In the genomic region with DNA sequence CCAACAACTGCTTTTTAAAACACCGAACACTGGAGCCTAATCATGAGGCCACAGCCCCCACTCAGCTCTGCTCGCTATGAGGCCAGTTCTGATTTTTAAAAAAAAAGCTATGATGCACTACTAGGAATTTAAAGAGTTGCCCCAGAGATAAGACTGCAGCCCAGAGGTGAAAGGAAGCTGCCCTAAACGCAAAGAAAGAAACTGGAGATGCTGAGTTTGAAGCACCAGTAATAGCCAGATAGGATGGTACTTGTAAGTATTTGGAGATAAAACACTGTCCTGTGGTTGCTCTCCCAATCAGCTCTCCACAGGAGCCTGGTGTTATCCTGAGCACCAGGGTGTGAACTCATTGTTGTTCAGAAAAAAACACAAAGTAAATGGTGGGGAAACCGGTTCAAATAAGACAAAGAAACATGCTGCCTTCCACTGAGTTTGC, we compare ENCODE assay signal across 8 mouse cellular contexts. TPM values are rescaled to one million over a fixed set of nuclear protein-coding genes. Genes with fewer than 3 reads are reported as not detected.
DNase-seq lines count a peak whose midpoint lies in the region; ATAC-seq and TF ChIP-seq lines count a peak whose summit lies in the region.
"Not testable (repeated sequence)": the region's sequence is repeated elsewhere in the genome, so short reads cannot be mapped to it uniquely, and the experiment has no call there.

No protein-coding gene starts in this region.

- not testable (repeated sequence) for TF ChIP-seq CTCF in G1E (IDR thresholded peaks at IDR 0.05; ENCODE audit: low read depth, low read length); liver, embryonic 14.5 days (IDR thresholded peaks at IDR 0.05; ENCODE audit: low read depth); liver, postnatal 0 days (IDR thresholded peaks at IDR 0.05; ENCODE audit: low read depth)

- ATAC-seq in G1E (ENCODE audit: extremely low read depth, insufficient number of reproducible peaks, low FRiP score, poor library complexity, severe bottlenecking) = peak; percentile 92
- peak; percentile 89 for ATAC-seq in common myeloid progenitor, adult 5-6 weeks (replicated peaks; ENCODE audit: low read depth, poor library complexity, severe bottlenecking)
- peak; percentile 96 for ATAC-seq in liver, embryonic 11.5 days (replicated peaks; ENCODE audit: low FRiP score)
- ATAC-seq in liver, embryonic 14.5 days (ENCODE audit: insufficient read depth) = peak; percentile 95
- peak; percentile 89 for ATAC-seq in liver, postnatal 0 days
- ATAC-seq in megakaryocyte, adult 5-6 weeks (ENCODE audit: poor library complexity, severe bottlenecking) = peak; percentile 38
- 0 out of 2 replicates have a peak, but pooled peaks have one; percentile 48 for ATAC-seq in stomach, embryonic 14.5 days (ENCODE audit: insufficient number of reproducible peaks, insufficient read depth, low FRiP score, low read depth)

- H3K4me3 ChIP-seq in G1E (ENCODE audit: low read depth, low read length); heart, embryonic 10.5 days; liver, embryonic 11.5 days (ENCODE audit: low read depth, low read length); liver, embryonic 14.5 days (ENCODE audit: insufficient read depth in 1 of 2, low read depth in 2 of 2, low read length in 2 of 2); liver, postnatal 0 days (ENCODE audit: low read depth, low read length); stomach, embryonic 14.5 days (ENCODE audit: low read depth, low read length): not testable (repeated sequence)

- H3K27me3 ChIP-seq in G1E (ENCODE audit: insufficient read depth, low read length); heart, embryonic 10.5 days (ENCODE audit: insufficient read depth, poor library complexity, severe bottlenecking); liver, embryonic 11.5 days (replicated peaks; ENCODE audit: control insufficient read depth, insufficient read depth, low read length); liver, embryonic 14.5 days (ENCODE audit: control insufficient read depth, insufficient read depth, low read length); liver, postnatal 0 days (ENCODE audit: insufficient read depth, low read length); stomach, embryonic 14.5 days (ENCODE audit: control insufficient read depth, insufficient read depth, low read length): not testable (repeated sequence)

- H3K9ac ChIP-seq in liver, embryonic 11.5 days (ENCODE audit: low read depth, low read length); liver, embryonic 14.5 days (replicated peaks); liver, postnatal 0 days (replicated peaks); stomach, embryonic 14.5 days (replicated peaks; ENCODE audit: low read depth, low read length): not testable (repeated sequence)

- not testable (repeated sequence) for DNase-seq in G1E (ENCODE audit: low spot score); liver, embryonic 11.5 days (ENCODE audit: low spot score); liver, postnatal 0 days
- DNase-seq in heart, embryonic 10.5 days (ENCODE audit: low spot score) = peak; percentile 78
- peak in 1 of 3 experiments; percentile 41 for DNase-seq in liver, embryonic 14.5 days (ENCODE audit: low read depth in 3 of 3, low spot score in 3 of 3)

- peak; percentile 78 for TF ChIP-seq EP300 in liver, embryonic 14.5 days (IDR thresholded peaks at IDR 0.05; ENCODE audit: low read depth)
- peak; percentile 88 for TF ChIP-seq EP300 in liver, postnatal 0 days (IDR thresholded peaks at IDR 0.05; ENCODE audit: low read depth)

- WGBS in heart, embryonic 10.5 days = 22% methylated on average over 4 of the region's 4 CpGs
- 23% methylated on average over 4 of the region's 4 CpGs for WGBS in liver, embryonic 11.5 days
- WGBS in liver, embryonic 14.5 days (ENCODE audit: insufficient replicate concordance) = 8% methylated on average over 4 of the region's 4 CpGs
- 33% methylated on average over 4 of the region's 4 CpGs for WGBS in liver, postnatal 0 days (ENCODE audit: insufficient replicate concordance)
- 48% methylated on average over 4 of the region's 4 CpGs for WGBS in stomach, embryonic 14.5 days

- H3K9me3 ChIP-seq in G1E (replicated peaks); heart, embryonic 10.5 days; liver, embryonic 11.5 days (ENCODE audit: control insufficient read depth, low read length); liver, embryonic 14.5 days (ENCODE audit: control insufficient read depth, low read length); liver, postnatal 0 days (ENCODE audit: low read length); stomach, embryonic 14.5 days (ENCODE audit: control insufficient read depth, low read depth, low read length): not testable (repeated sequence)

- peaks cover 67% of the 10 kb centered on the region for H3K4me1 ChIP-seq in G1E (ENCODE audit: insufficient read depth, low read depth, low read length)
- H3K4me1 ChIP-seq in heart, embryonic 10.5 days = peaks cover 11% of the 10 kb centered on the region
- peaks cover 23% of the 10 kb centered on the region for H3K4me1 ChIP-seq in liver, embryonic 11.5 days (replicated peaks; ENCODE audit: control insufficient read depth, insufficient read depth, low read length)
- H3K4me1 ChIP-seq in liver, embryonic 14.5 days (replicated peaks; ENCODE audit: control insufficient read depth in 2 of 2, insufficient read depth in 2 of 2, low read length in 1 of 2) = peaks cover 10 to 38% of the 10 kb centered on the region in 2 experiments; a peak in 3 of 4 replicates
- H3K4me1 ChIP-seq in liver, postnatal 0 days (ENCODE audit: insufficient read depth) = peaks cover 11% of the 10 kb centered on the region; the same call in 1 of the 2 replicates
- not testable (repeated sequence) for H3K4me1 ChIP-seq in stomach, embryonic 14.5 days (ENCODE audit: control insufficient read depth, insufficient read depth, low read length)

- peak overlapping the region; percentile 23; the same call in 1 of the 2 replicates for H3K4me2 ChIP-seq in liver, embryonic 11.5 days
- H3K4me2 ChIP-seq in liver, embryonic 14.5 days (ENCODE audit: low read depth) = peak overlapping the region; percentile 22; the same call in 1 of the 2 replicates
- H3K4me2 ChIP-seq in liver, postnatal 0 days (ENCODE audit: low read depth, low read length); stomach, embryonic 14.5 days (replicated peaks; ENCODE audit: low read depth, low read length): not testable (repeated sequence)

- H3K27ac ChIP-seq in heart, embryonic 10.5 days; liver, postnatal 0 days (ENCODE audit: low read depth); stomach, embryonic 14.5 days (ENCODE audit: low read length): not testable (repeated sequence)
- H3K27ac ChIP-seq in liver, embryonic 11.5 days (ENCODE audit: low read depth, low read length) = peak overlapping the region; percentile 40
- peak overlapping the region; percentile 57; the same call in 1 of the 2 replicates for H3K27ac ChIP-seq in liver, embryonic 14.5 days

- not testable (repeated sequence) for H3K36me3 ChIP-seq in G1E (replicated peaks); heart, embryonic 10.5 days; liver, embryonic 11.5 days (ENCODE audit: control insufficient read depth, insufficient read depth, low read length); liver, embryonic 14.5 days (replicated peaks; ENCODE audit: control insufficient read depth, insufficient read depth, low read depth); liver, postnatal 0 days (replicated peaks; ENCODE audit: insufficient read depth, low read length); stomach, embryonic 14.5 days (ENCODE audit: control insufficient read depth, insufficient read depth, low read length)

RNA-seq across cellular contexts. Expression of a gene that starts 6.5 kb away (rescaled TPM):
- total RNA-seq in G1E (2014; fragmentation: Nextera tagmentation) (110 and 119 TPM in 2 replicates), G1E (2017) (367 and 434 TPM in 2 replicates)
- 39.8 and 133 TPM in 2 replicates for polyA plus RNA-seq in G1E (2012)
- total RNA-seq in common myeloid progenitor, adult 5-6 weeks (2017) = 41.5 and 57.4 TPM in 2 replicates
- 30.5 and 35.8 TPM in 2 replicates for polyA plus RNA-seq in heart, embryonic 10.5 days (2016; fragmentation: Nextera tagmentation; extraction: Ambion mirVana)
- polyA plus RNA-seq in liver, embryonic 11.5 days (2014; fragmentation: Nextera tagmentation; extraction: Ambion mirVana) = 68.2 and 82.0 TPM in 2 replicates
- 43.5 and 44.8 TPM in 2 replicates for polyA plus RNA-seq in liver, embryonic 14.5 days (2012; rRNA removed)
- polyA plus RNA-seq in liver, embryonic 14.5 days (2014; fragmentation: Nextera tagmentation; extraction: Ambion mirVana) = 56.7 and 71.2 TPM in 2 replicates
- 129 and 135 TPM in 2 replicates for polyA plus RNA-seq in liver, postnatal 0 days (2015; fragmentation: Nextera tagmentation; extraction: Ambion mirVana)
- 22.8 and 26.8 TPM in 2 replicates for total RNA-seq in megakaryocyte, adult 5-6 weeks (2015)
- total RNA-seq in megakaryocyte, adult 5-6 weeks (2017) = 25.2 and 27.9 TPM in 2 replicates
- 86.2 and 89.6 TPM in 2 replicates for polyA plus RNA-seq in stomach, embryonic 14.5 days (2014; fragmentation: Nextera tagmentation; extraction: Ambion mirVana)

RNA-seq across cellular contexts. Expression of a gene that starts 27.6 kb away (rescaled TPM):
- total RNA-seq in G1E (2014; fragmentation: Nextera tagmentation) (27.8 and 36.2 TPM in 2 replicates), G1E (2017) (21.8 and 24.3 TPM in 2 replicates)
- polyA plus RNA-seq in G1E (2012) = 9.6 and 11.7 TPM in 2 replicates
- 24.3 and 27.3 TPM in 2 replicates for total RNA-seq in common myeloid progenitor, adult 5-6 weeks (2017)
- polyA plus RNA-seq in heart, embryonic 10.5 days (2016; fragmentation: Nextera tagmentation; extraction: Ambion mirVana) = 7.3 and 7.8 TPM in 2 replicates
- 4.5 and 4.9 TPM in 2 replicates for polyA plus RNA-seq in liver, embryonic 11.5 days (2014; fragmentation: Nextera tagmentation; extraction: Ambion mirVana)
- polyA plus RNA-seq in liver, embryonic 14.5 days (2012; rRNA removed) = 2.3 TPM in 2 replicates
- polyA plus RNA-seq in liver, embryonic 14.5 days (2014; fragmentation: Nextera tagmentation; extraction: Ambion mirVana) = 0.88 and 1.5 TPM in 2 replicates
- polyA plus RNA-seq in liver, postnatal 0 days (2015; fragmentation: Nextera tagmentation; extraction: Ambion mirVana) = 1.1 and 1.2 TPM in 2 replicates
- total RNA-seq in megakaryocyte, adult 5-6 weeks (2015) = 7.0 and 9.1 TPM in 2 replicates
- 8.7 and 10.2 TPM in 2 replicates for total RNA-seq in megakaryocyte, adult 5-6 weeks (2017)
- 12.8 and 14.5 TPM in 2 replicates for polyA plus RNA-seq in stomach, embryonic 14.5 days (2014; fragmentation: Nextera tagmentation; extraction: Ambion mirVana)

RNA-seq across cellular contexts. Expression of a gene that starts 39.6 kb away (rescaled TPM):
- total RNA-seq in G1E (2014; fragmentation: Nextera tagmentation) (185 and 255 TPM in 2 replicates), G1E (2017) (408 and 449 TPM in 2 replicates)
- 273 and 326 TPM in 2 replicates for polyA plus RNA-seq in G1E (2012)
- 192 and 193 TPM in 2 replicates for total RNA-seq in common myeloid progenitor, adult 5-6 weeks (2017)
- polyA plus RNA-seq in heart, embryonic 10.5 days (2016; fragmentation: Nextera tagmentation; extraction: Ambion mirVana) = 305 and 348 TPM in 2 replicates
- polyA plus RNA-seq in liver, embryonic 11.5 days (2014; fragmentation: Nextera tagmentation; extraction: Ambion mirVana) = 342 and 349 TPM in 2 replicates
- 127 and 157 TPM in 2 replicates for polyA plus RNA-seq in liver, embryonic 14.5 days (2012; rRNA removed)
- 190 and 203 TPM in 2 replicates for polyA plus RNA-seq in liver, embryonic 14.5 days (2014; fragmentation: Nextera tagmentation; extraction: Ambion mirVana)
- 172 and 174 TPM in 2 replicates for polyA plus RNA-seq in liver, postnatal 0 days (2015; fragmentation: Nextera tagmentation; extraction: Ambion mirVana)
- total RNA-seq in megakaryocyte, adult 5-6 weeks (2015) = 344 and 379 TPM in 2 replicates
- total RNA-seq in megakaryocyte, adult 5-6 weeks (2017) = 179 and 223 TPM in 2 replicates
- polyA plus RNA-seq in stomach, embryonic 14.5 days (2014; fragmentation: Nextera tagmentation; extraction: Ambion mirVana) = 334 and 336 TPM in 2 replicates

RNA-seq across cellular contexts. Expression of a gene that starts 48.2 kb away (rescaled TPM):
- total RNA-seq in G1E (2014; fragmentation: Nextera tagmentation) = 39.8 and 70.6 TPM in 2 replicates
- 36.8 and 37.4 TPM in 2 replicates for total RNA-seq in G1E (2017)
- polyA plus RNA-seq in G1E (2012) = 11.7 and 11.8 TPM in 2 replicates
- total RNA-seq in common myeloid progenitor, adult 5-6 weeks (2017) = 11.6 and 43.0 TPM in 2 replicates
- 8.4 and 17.3 TPM in 2 replicates for polyA plus RNA-seq in heart, embryonic 10.5 days (2016; fragmentation: Nextera tagmentation; extraction: Ambion mirVana)
- polyA plus RNA-seq in liver, embryonic 11.5 days (2014; fragmentation: Nextera tagmentation; extraction: Ambion mirVana) = 17.0 and 20.5 TPM in 2 replicates
- 7.3 and 14.0 TPM in 2 replicates for polyA plus RNA-seq in liver, embryonic 14.5 days (2012; rRNA removed)
- 6.8 and 10.0 TPM in 2 replicates for polyA plus RNA-seq in liver, embryonic 14.5 days (2014; fragmentation: Nextera tagmentation; extraction: Ambion mirVana)
- 5.4 and 6.5 TPM in 2 replicates for polyA plus RNA-seq in liver, postnatal 0 days (2015; fragmentation: Nextera tagmentation; extraction: Ambion mirVana)
- total RNA-seq in megakaryocyte, adult 5-6 weeks (2015) = 22.2 and 31.4 TPM in 2 replicates
- 17.9 and 21.4 TPM in 2 replicates for total RNA-seq in megakaryocyte, adult 5-6 weeks (2017)
- 24.7 and 32.8 TPM in 2 replicates for polyA plus RNA-seq in stomach, embryonic 14.5 days (2014; fragmentation: Nextera tagmentation; extraction: Ambion mirVana)

Comparison
In these comparisons a context has a peak if more than half of its experiments do, and no peak if none do; other contexts are left out.
1. ATAC-seq: peak in every context shown above with its lines; median percentile 96 in liver, embryonic 11.5 days; 95 in liver, embryonic 14.5 days; 92 in G1E; 89 in common myeloid progenitor, adult 5-6 weeks; 89 in liver, postnatal 0 days; 48 in stomach, embryonic 14.5 days; 38 in megakaryocyte, adult 5-6 weeks.